Mouse (Mus musculus) liver, embryonic 12.5 days (tissue): ENCODE measurements around the gene Thsd7b. TPM values are rescaled to one million over a fixed set of nuclear protein-coding genes. Genes with fewer than 3 reads are reported as not detected.

Source experiments
- ATAC-seq: fragments of 200-750 bp; cut with Nextera tagmentation; 2 replicates; pipeline ENCODE4 v1.8.0; 2017; ENCODE audit warnings: moderate number of reproducible peaks, mild to moderate bottlenecking, moderate library complexity
- H3K27ac ChIP-seq: fragments of 300-500 bp; sonication (generic); 2 replicates; pipeline ENCODE4 v1.5.1; 2016; ENCODE audit warnings: mild to moderate bottlenecking
- H3K27me3 ChIP-seq: fragments of 300-500 bp; sonication (generic); replicated peaks from 2 replicates; pipeline ENCODE4 v1.6.1; 2016; ENCODE audit warnings: mild to moderate bottlenecking, moderate library complexity
- H3K36me3 ChIP-seq: fragments of 300-500 bp; sonication (generic); 2 replicates; pipeline ENCODE4 v1.6.1; 2016; ENCODE audit warnings: mild to moderate bottlenecking, moderate library complexity
- H3K4me1 ChIP-seq: fragments of 300-500 bp; sonication (generic); 2 replicates; pipeline ENCODE4 v1.6.1; 2016
- H3K4me2 ChIP-seq: fragments of 300-500 bp; sonication (generic); 2 replicates; pipeline ENCODE4 v1.6.1; 2016; ENCODE audit warnings: mild to moderate bottlenecking, moderate library complexity
- H3K4me3 ChIP-seq: fragments of 300-500 bp; sonication (generic); 2 replicates; pipeline ENCODE4 v1.5.1; 2016; ENCODE audit warnings: mild to moderate bottlenecking, moderate library complexity
- H3K9ac ChIP-seq: fragments of 300-500 bp; sonication (generic); 2 replicates; pipeline ENCODE4 v1.6.1; 2016; ENCODE audit warnings: mild to moderate bottlenecking, moderate library complexity
- H3K9me3 ChIP-seq: fragments of 300-500 bp; sonication (generic); replicated peaks from 2 replicates; pipeline ENCODE4 v1.6.1; 2016; ENCODE audit warnings: mild to moderate bottlenecking, moderate library complexity
- WGBS: fragments of 180-500 bp; shearing (Covaris S2); methylation state at CpG from one replicate; pipeline ENCODE4 v1.1.7; 2016; ENCODE audit not compliant: insufficient replicate concordance; 5-methylcytosine and 5-hydroxymethylcytosine counted together
- polyA plus RNA-seq: library from polyadenylated mRNA; unstranded; fragments of >200 nt; fragmentation: Nextera tagmentation; extraction: Ambion mirVana; gene quantifications from 2 replicates; pipeline ENCODE4 v1.2.1, GENCODE M21; 2016

The Thsd7b gene
- polyA plus RNA-seq, 1 experiment from 2014 or later, result 0.26 TPM

DNA sequence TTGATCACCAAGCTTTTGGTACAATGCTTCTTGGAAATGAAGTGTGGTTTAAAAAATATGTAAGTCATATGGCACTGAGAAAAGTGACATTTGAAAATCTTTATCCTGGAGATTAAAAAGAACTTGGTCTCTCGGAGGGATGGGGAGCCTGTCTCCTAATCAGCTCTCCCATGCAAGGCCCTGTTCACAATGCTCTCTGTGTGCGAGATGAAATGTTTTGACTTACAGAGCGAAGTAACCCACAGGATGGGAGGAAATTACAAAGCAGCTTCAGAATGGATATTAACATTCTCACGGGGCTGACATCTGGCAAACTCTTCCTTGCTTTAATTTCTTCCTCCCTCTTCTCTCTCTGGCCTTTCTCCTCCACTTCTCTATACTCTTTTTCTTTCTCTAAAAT lies 405.7 kb downstream of the Thsd7b start:
- H3K4me2 ChIP-seq, result no peak overlapping the region
- H3K27me3 ChIP-seq, result no peaks in the 10 kb centered on the region
- no peaks in the 10 kb centered on the region for H3K4me1 ChIP-seq
- ATAC-seq, result no peak
- H3K9me3 ChIP-seq, result no peaks in the 10 kb centered on the region
- no peak overlapping the region for H3K4me3 ChIP-seq
- 43% methylated on average over 4 of the region's 4 CpGs for WGBS
- H3K9ac ChIP-seq, result no peak overlapping the region
- H3K36me3 ChIP-seq, result no peaks in the 10 kb centered on the region
- no peak overlapping the region for H3K27ac ChIP-seq

DNA sequence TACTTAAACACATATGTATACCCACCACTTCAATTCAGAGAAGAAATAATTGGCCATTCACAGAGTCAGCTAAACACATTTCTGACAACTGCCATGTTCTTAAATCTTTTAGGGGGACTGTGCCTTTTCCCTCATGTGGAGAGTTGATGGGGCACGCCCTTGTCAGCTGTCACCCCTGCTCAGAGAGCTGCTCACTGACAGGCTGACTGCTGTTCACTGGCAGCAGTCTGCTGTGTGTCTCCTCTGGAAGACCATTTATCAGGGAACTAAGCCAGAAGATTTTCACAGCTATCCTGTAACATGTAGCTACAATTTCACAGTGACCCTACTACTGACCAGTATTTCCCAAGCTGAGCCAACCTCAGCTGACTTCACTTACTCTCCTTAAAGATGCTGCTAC lies 432.6 kb downstream of the Thsd7b start:
- Histone ChIP-seq H3K4me2 (no peak overlapping the region), H3K4me1 (no peaks in the 10 kb centered on the region), H3K36me3 (no peaks in the 10 kb centered on the region), H3K27ac (no peak overlapping the region), H3K9me3 (no peaks in the 10 kb centered on the region), H3K4me3 (no peak overlapping the region), H3K9ac (no peak overlapping the region), H3K27me3 (no peaks in the 10 kb centered on the region)
- no peak for ATAC-seq
- 74% methylated on average over 1 of the region's 1 CpGs for WGBS

DNA sequence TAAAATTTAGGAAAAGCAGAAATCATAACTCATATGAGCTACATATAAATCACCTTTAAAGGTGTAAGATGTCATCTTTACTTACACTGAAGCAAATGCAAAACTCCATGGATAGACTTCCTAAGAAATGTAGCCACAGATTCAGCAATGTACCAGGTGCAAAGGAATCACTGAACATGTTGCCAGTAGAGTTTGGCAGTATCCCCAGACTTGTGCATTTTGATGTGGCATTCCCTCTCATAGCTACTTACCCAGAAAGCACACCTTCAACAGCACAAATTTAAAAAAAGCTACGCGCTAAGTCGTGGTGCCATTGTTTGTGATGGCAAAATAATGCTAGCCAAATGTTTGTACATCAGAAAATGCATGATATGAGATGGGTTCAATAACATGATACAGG lies 439.6 kb downstream of the Thsd7b start:
- H3K4me2 ChIP-seq, result no peak overlapping the region
- H3K9me3 ChIP-seq, result no peaks in the 10 kb centered on the region
- no peaks in the 10 kb centered on the region for H3K27me3 ChIP-seq
- H3K27ac ChIP-seq, result no peak overlapping the region
- no peaks in the 10 kb centered on the region for H3K36me3 ChIP-seq
- 75% methylated on average over 3 of the region's 3 CpGs for WGBS
- ATAC-seq, result no peak
- H3K4me1 ChIP-seq, result no peaks in the 10 kb centered on the region
- no peak overlapping the region for H3K4me3 ChIP-seq
- H3K9ac ChIP-seq, result no peak overlapping the region

DNA sequence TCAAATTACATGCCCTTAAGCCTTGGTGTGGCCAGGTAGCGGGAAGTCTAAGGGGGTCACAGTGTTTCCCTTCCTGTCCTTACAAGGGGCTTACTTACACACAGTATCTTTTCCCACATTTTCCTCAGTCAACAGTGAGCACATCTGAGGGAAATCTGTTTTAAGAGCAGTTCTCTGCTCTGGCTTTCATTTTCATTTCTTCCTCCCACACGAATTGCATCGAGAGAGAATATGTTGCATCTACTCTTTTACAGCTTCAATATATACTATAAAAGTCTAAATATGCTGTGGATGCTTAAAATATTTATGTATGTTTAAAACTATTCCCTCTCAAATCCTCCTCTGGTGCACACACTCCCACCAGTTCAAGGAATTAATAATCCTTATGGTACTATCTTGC lies 440.5 kb downstream of the Thsd7b start:
- no peak overlapping the region for H3K4me2 ChIP-seq
- H3K36me3 ChIP-seq, result no peaks in the 10 kb centered on the region
- no peak overlapping the region for H3K27ac ChIP-seq
- no peak overlapping the region for H3K9ac ChIP-seq
- no peaks in the 10 kb centered on the region for H3K9me3 ChIP-seq
- H3K27me3 ChIP-seq, result no peaks in the 10 kb centered on the region
- H3K4me1 ChIP-seq, result no peaks in the 10 kb centered on the region
- ATAC-seq, result no peak
- WGBS, result 86% methylated on average over 3 of the region's 3 CpGs
- H3K4me3 ChIP-seq, result no peak overlapping the region

DNA sequence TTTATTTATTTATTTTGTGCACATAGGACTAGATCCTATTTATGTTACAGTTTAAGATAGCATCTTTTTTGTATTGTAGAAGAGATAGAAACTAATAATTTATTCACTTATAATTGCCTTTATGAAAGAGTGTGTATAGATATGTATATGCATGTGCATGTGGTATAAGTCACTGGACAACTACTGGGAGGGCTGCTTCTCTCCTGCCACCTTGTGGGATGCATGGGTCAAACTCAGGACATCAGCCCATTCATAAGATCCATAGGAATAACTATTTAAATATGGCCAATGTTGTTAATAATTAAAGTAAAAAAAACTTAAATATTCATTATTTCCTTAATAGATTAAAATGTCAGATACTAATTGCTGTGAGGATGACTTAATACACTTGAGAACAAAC lies 446.5 kb downstream of the Thsd7b start:
- Histone ChIP-seq H3K36me3 (no peaks in the 10 kb centered on the region), H3K4me2 (no peak overlapping the region), H3K9me3 (no peaks in the 10 kb centered on the region), H3K27ac (no peak overlapping the region), H3K4me1 (no peaks in the 10 kb centered on the region), H3K4me3 (no peak overlapping the region), H3K9ac (no peak overlapping the region), H3K27me3 (no peaks in the 10 kb centered on the region)
- ATAC-seq, result no peak

DNA sequence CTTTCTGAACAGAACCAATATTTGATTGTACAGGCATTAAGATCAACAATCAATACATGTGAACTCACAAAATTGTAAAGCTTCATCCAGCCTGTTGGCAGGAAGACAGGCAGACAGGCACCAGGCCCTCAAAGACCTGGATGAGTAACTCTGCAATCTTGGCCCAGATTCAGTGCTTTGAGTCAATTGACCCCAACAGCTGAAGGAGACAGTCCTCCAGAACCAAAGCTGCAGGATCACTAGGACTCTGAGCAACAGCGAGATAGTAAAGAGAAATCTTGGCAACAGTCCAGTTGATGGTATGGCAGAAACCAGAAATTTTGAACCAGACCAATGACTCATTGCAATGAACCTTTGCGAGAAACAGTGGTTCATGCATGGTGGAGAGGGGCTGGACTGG lies 458.9 kb downstream of the Thsd7b start:
- 62% methylated on average over 2 of the region's 2 CpGs for WGBS
- no peaks in the 10 kb centered on the region for H3K27me3 ChIP-seq
- no peak overlapping the region for H3K4me2 ChIP-seq
- H3K4me1 ChIP-seq, result no peaks in the 10 kb centered on the region
- no peak overlapping the region for H3K4me3 ChIP-seq
- no peaks in the 10 kb centered on the region for H3K9me3 ChIP-seq
- no peaks in the 10 kb centered on the region for H3K36me3 ChIP-seq
- ATAC-seq, result no peak
- no peak overlapping the region for H3K27ac ChIP-seq
- no peak overlapping the region for H3K9ac ChIP-seq

DNA sequence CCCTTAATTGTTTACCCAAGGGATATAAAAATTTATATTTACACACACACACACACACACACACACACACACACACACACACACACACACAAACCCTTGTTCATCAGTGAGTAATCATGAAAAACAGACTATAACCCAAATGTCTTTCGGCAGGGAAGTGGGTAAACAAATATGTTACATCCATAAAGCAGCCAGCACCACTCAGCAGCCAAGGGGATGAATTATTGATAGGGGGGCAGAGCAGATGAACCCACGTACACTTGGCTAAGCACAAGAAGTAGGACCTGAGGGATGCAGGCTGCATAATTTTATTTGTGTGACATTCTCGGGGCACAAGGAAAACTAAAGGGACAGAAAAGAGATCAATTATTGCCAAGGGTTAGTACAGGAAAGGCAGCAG lies 474.5 kb downstream of the Thsd7b start:
- H3K27me3 ChIP-seq, result no peaks in the 10 kb centered on the region
- H3K27ac ChIP-seq, result no peak overlapping the region
- no peak overlapping the region for H3K9ac ChIP-seq
- H3K4me3 ChIP-seq, result no peak overlapping the region
- no peaks in the 10 kb centered on the region for H3K9me3 ChIP-seq
- H3K4me2 ChIP-seq, result no peak overlapping the region
- H3K4me1 ChIP-seq, result no peaks in the 10 kb centered on the region
- no peaks in the 10 kb centered on the region for H3K36me3 ChIP-seq
- ATAC-seq, result no peak
- 62% methylated on average over 3 of the region's 3 CpGs for WGBS

DNA sequence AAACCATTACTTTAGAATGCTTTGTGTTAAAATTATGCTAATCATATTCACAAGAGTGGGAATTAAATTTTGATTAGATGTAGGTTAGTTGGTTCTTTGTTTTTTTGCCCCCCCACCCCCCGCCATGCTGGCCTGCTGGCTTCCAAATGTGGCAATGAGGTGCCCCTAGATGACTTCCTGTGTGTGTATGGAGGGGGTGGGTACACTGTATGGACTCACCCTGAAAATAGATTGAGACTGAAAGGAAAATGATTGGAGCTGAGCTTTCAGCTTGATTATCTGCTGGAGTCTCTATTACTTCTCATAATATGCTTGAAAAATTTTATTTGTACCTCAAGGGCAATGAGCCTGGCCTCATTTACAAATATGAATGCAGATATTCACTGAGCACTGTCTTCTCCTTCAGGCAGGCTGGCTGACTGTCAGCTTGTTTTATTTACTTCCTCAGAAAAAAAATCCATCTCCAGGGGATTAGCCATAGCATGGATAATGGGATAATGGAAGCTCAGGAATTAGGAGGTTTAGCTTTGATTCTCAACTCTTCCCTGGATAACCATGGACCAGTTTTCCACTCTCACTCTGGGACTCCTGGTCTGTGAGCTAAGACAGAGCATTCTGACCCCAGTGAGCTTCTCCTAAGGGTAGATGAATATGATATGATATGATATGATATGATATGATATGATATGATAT lies 483.6 kb downstream of the Thsd7b start:
- no peaks in the 10 kb centered on the region for H3K36me3 ChIP-seq
- no peaks in the 10 kb centered on the region for H3K9me3 ChIP-seq
- ATAC-seq, result no peak
- 48% methylated on average over 1 of the region's 1 CpGs for WGBS
- no peaks in the 10 kb centered on the region for H3K4me1 ChIP-seq
- no peak overlapping the region for H3K4me2 ChIP-seq
- H3K27ac ChIP-seq, result no peak overlapping the region
- H3K4me3 ChIP-seq, result no peak overlapping the region
- no peaks in the 10 kb centered on the region for H3K27me3 ChIP-seq
- H3K9ac ChIP-seq, result no peak overlapping the region

DNA sequence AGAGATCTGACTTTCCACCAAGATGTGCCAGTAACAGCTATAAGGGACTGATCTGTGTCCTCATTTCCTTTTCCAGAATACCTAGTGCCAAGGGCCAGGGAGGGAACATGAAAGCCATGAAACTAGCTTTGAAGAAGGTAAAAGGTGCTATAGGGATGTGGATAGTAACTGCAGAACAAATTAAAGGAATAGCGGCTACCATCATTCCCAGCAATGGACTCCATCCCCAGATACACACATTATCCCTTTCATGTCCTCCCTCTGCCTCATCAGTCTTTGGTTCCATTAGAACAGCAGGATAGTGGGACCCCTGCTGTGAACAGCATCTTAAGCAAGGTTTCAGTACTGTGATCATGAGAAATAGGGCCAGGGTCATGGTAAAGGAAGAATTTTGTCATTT lies 485.9 kb downstream of the Thsd7b start:
- Histone ChIP-seq H3K4me2 (no peak overlapping the region), H3K27me3 (no peaks in the 10 kb centered on the region), H3K9me3 (no peaks in the 10 kb centered on the region), H3K4me3 (no peak overlapping the region), H3K4me1 (no peaks in the 10 kb centered on the region), H3K27ac (no peak overlapping the region), H3K9ac (no peak overlapping the region), H3K36me3 (no peaks in the 10 kb centered on the region)
- no peak for ATAC-seq
- 53% methylated on average over 1 of the region's 1 CpGs for WGBS

DNA sequence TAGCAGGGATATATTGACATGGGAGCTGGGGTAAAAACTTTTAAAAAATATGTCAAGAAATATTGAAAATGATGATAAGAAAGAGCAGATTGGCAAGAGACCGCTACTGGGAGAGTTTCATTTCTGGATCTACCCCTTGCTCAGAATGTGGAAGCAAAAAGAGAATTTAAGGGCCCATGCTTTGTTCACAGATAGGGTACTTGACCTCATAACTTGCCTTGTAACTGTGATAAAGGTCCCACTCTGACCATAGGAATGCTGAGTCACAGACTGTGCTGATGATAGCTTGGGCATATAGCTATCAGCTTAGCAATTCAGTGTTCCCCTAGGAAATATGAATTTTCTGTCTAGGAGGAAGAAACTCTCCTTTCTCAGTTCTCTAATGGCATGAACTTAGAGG lies 488.1 kb downstream of the Thsd7b start:
- H3K27me3 ChIP-seq, result no peaks in the 10 kb centered on the region
- no peaks in the 10 kb centered on the region for H3K9me3 ChIP-seq
- H3K4me3 ChIP-seq, result no peak overlapping the region
- H3K4me2 ChIP-seq, result no peak overlapping the region
- peak; percentile 68; the same call in 1 of the 2 replicates for ATAC-seq
- 38% methylated on average over 1 of the region's 1 CpGs for WGBS
- no peak overlapping the region for H3K9ac ChIP-seq
- H3K36me3 ChIP-seq, result no peaks in the 10 kb centered on the region
- H3K27ac ChIP-seq, result no peak overlapping the region
- no peaks in the 10 kb centered on the region for H3K4me1 ChIP-seq

DNA sequence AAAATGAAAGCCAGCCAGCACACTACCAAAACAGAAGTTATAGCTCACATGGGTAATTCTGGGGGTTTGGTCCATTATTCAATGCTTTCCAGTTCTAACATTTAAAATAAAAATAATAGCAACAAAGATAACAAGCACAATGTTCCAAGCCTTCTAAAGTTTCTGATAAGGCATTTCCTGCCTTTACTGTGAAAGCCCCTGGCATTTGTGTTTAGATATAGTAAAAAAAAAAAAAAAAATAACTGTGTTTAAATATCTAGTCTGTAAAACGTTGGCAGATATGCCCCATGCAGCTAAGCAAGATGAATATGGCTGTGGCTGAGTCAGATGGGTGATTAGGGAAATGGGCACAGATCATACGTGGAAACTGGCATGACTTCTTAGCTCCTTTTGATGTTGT lies 491.6 kb downstream of the Thsd7b start:
- Histone ChIP-seq H3K9ac (no peak overlapping the region), H3K27me3 (no peaks in the 10 kb centered on the region), H3K9me3 (no peaks in the 10 kb centered on the region), H3K4me2 (no peak overlapping the region), H3K36me3 (no peaks in the 10 kb centered on the region), H3K27ac (no peak overlapping the region), H3K4me3 (no peak overlapping the region), H3K4me1 (no peaks in the 10 kb centered on the region)
- ATAC-seq, result no peak
- 27% methylated on average over 2 of the region's 2 CpGs for WGBS

DNA sequence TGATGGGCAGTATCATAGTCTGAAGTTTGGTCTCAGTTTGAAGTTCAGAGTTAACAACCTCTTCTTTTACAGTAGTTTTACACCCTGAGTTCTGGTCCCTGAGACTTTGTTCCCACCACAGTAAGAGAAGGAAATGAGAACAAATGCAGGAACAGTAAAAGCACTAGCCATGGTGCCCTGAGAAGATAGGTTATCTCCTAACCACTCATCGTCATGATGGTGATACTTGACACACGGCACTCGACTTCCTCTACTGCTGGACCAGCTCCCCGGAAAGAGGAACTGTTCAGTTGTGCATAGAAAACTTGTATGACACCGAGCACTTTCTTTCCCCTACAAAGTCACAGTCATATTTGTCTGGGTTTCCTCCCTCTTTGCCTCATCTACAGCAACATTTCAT lies 504.0 kb downstream of the Thsd7b start:
- H3K27me3 ChIP-seq, result no peaks in the 10 kb centered on the region
- no peak overlapping the region for H3K9ac ChIP-seq
- H3K4me3 ChIP-seq, result no peak overlapping the region
- no peaks in the 10 kb centered on the region for H3K36me3 ChIP-seq
- no peak for ATAC-seq
- H3K27ac ChIP-seq, result no peak overlapping the region
- no peaks in the 10 kb centered on the region for H3K4me1 ChIP-seq
- WGBS, result 16% methylated on average over 5 of the region's 5 CpGs
- H3K4me2 ChIP-seq, result no peak overlapping the region
- no peaks in the 10 kb centered on the region for H3K9me3 ChIP-seq

DNA sequence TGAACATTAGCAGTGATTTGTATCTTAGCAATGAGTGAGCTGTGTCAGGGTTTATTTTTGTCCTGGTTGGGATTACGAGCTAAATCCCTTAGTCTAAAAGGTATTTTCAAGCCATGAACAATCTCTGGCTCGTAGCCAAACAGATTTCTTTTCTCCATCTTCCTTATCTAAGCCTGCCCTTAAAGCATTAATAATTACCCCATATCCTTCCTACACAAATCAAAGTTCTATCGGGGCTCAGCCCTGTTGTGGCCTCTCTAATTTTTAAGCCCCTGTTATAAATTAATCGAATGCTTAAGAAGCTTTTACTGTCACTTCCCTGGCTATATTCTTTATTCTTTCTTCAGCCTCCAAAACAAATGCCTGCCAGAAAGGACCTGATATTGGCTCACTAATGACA lies 506.4 kb downstream of the Thsd7b start:
- H3K4me1 ChIP-seq, result no peaks in the 10 kb centered on the region
- no peak for ATAC-seq
- no peak overlapping the region for H3K9ac ChIP-seq
- no peak overlapping the region for H3K4me2 ChIP-seq
- 55% methylated on average over 4 of the region's 4 CpGs for WGBS
- no peak overlapping the region for H3K4me3 ChIP-seq
- no peaks in the 10 kb centered on the region for H3K27me3 ChIP-seq
- no peaks in the 10 kb centered on the region for H3K9me3 ChIP-seq
- H3K36me3 ChIP-seq, result no peaks in the 10 kb centered on the region
- no peak overlapping the region for H3K27ac ChIP-seq
